Mouse (Mus musculus): ENCODE data around the gene Cyp4f13.

- TF ChIP-seq CTCF (IDR thresholded peaks at IDR 0.05; ENCODE audit: low read depth, low read length) (no peak), POLR2A (IDR thresholded peaks at IDR 0.05; ENCODE audit: borderline replicate concordance, low read depth, low read length) (no peak)
Measured at GRCm38 (mm10) chr17:32946716-32947115, 486 bp downstream of the Cyp4f13 start.

All from bone marrow macrophage, adult 2 months (primary cell).